Mouse (Mus musculus) MEL (cell line): ENCODE results near the gene Eno2. TPM values are rescaled to one million over a fixed set of nuclear protein-coding genes. Genes with fewer than 3 reads are reported as not detected.

ENCODE experiments used
- DNase-seq: peaks from one replicate; pipeline ENCODE4 v3.0.0; 2011; ENCODE audit warnings: low read depth, low spot score
- H3K27ac ChIP-seq: 2 replicates; pipeline ENCODE4 v1.5.1; 2012; ENCODE audit warnings: low read depth, mild to moderate bottlenecking, control low read depth, low read length, moderate library complexity; ENCODE audit not compliant: control insufficient read depth
- H3K27me3 ChIP-seq, 2 experiments: fragments of 150-350 bp in 1 of 2; sonication (generic) in 1 of 2; 2 replicates each; pipeline ENCODE4 v1.6.1; 2012; ENCODE audit warnings: low read length in 2 of 2, mild to moderate bottlenecking in 2 of 2, improper control_type of control experiment in 1 of 2, moderate library complexity in 1 of 2; ENCODE audit not compliant: insufficient read depth in 2 of 2, control insufficient read depth in 1 of 2
- H3K36me3 ChIP-seq, 2 experiments: 2 replicates each; pipeline ENCODE4 v1.6.1; 2012 to 2014; ENCODE audit warnings: low read length in 2 of 2, improper control_type of control experiment in 1 of 2, inconsistent platforms in 1 of 2, mild to moderate bottlenecking in 1 of 2; ENCODE audit not compliant: insufficient read depth in 2 of 2, control insufficient read depth in 1 of 2
- H3K4me1 ChIP-seq, 2 experiments: fragments of 150-350 bp in 1 of 2; sonication (generic) in 1 of 2; 2 replicates each; pipeline ENCODE4 v1.6.1; 2012; ENCODE audit warnings: low read length in 2 of 2, improper control_type of control experiment in 1 of 2, mild to moderate bottlenecking in 1 of 2; ENCODE audit not compliant: insufficient read depth in 2 of 2, control insufficient read depth in 1 of 2
- H3K4me3 ChIP-seq, 2 experiments: fragments of 150-350 bp in 1 of 2; sonication (generic) in 1 of 2; 2 replicates each; pipeline ENCODE4 v1.5.1; 2012; ENCODE audit warnings: low read depth in 2 of 2, low read length in 2 of 2, mild to moderate bottlenecking in 2 of 2, moderate library complexity in 2 of 2, control low read depth in 1 of 2, improper control_type of control experiment in 1 of 2; ENCODE audit not compliant: control insufficient read depth in 1 of 2, insufficient read depth in 1 of 2
- H3K79me2 ChIP-seq: 2 replicates; pipeline ENCODE4 v1.6.1; 2012; ENCODE audit warnings: mild to moderate bottlenecking, low read length, moderate library complexity; ENCODE audit not compliant: control insufficient read depth, poor library complexity, insufficient read depth
- H3K9ac ChIP-seq: 2 replicates; pipeline ENCODE4 v1.6.1; 2012; ENCODE audit warnings: low read depth, mild to moderate bottlenecking, control low read depth, low read length, moderate library complexity; ENCODE audit not compliant: control insufficient read depth, poor library complexity, severe bottlenecking
- H3K9me3 ChIP-seq: fragments of 150-350 bp; sonication (generic); replicated peaks from 2 replicates; pipeline ENCODE4 v1.6.1; 2012; ENCODE audit warnings: mild to moderate bottlenecking, low read length, improper control_type of control experiment, moderate library complexity; ENCODE audit not compliant: insufficient read depth
- BHLHE40 ChIP-seq: IDR thresholded peaks from 2 replicates; pipeline ENCODE4 v1.6.1; 2012; ENCODE audit warnings: low read depth, mild to moderate bottlenecking, inconsistent platforms, low read length, improper control_type of control experiment, borderline replicate concordance
- CHD1 ChIP-seq: IDR thresholded peaks from 2 replicates; pipeline ENCODE4 v1.6.1; 2012; ENCODE audit warnings: low read depth, mild to moderate bottlenecking, inconsistent platforms, low read length, improper control_type of control experiment
- CHD2 ChIP-seq: IDR thresholded peaks from 2 replicates; pipeline ENCODE4 v1.6.1; 2011; ENCODE audit warnings: low read length, improper control_type of control experiment
- CTCF ChIP-seq, 3 experiments: IDR thresholded peaks in 2 of 3; conservative IDR thresholded peaks in 1 of 3; 2 replicates each; pipeline ENCODE4 v1.5.1; 2011 to 2012; ENCODE audit warnings: low read length in 3 of 3, low read depth in 2 of 3, mild to moderate bottlenecking in 2 of 3, improper control_type of control experiment in 1 of 3, inconsistent platforms in 1 of 3, mixed read lengths in 1 of 3, moderate library complexity in 1 of 3; ENCODE audit not compliant: control insufficient read depth in 1 of 3, insufficient read depth in 1 of 3, poor library complexity in 1 of 3, severe bottlenecking in 1 of 3
- E2F4 ChIP-seq: IDR thresholded peaks from 2 replicates; pipeline ENCODE4 v1.6.1; 2011; ENCODE audit warnings: low read depth, low read length, improper control_type of control experiment, borderline replicate concordance
- ELF1 ChIP-seq: IDR thresholded peaks from 2 replicates; pipeline ENCODE4 v1.6.1; 2014; ENCODE audit warnings: low read depth, mild to moderate bottlenecking, inconsistent platforms, low read length, improper control_type of control experiment, moderate library complexity
- EP300 ChIP-seq, 2 experiments: IDR thresholded peaks; 2 replicates each; pipeline ENCODE4 v1.6.1; 2011; ENCODE audit warnings: improper control_type of control experiment in 2 of 2, low read length in 2 of 2, low read depth in 1 of 2, mild to moderate bottlenecking in 1 of 2
- ETS1 ChIP-seq: IDR thresholded peaks from 2 replicates; pipeline ENCODE4 v1.6.1; 2012; ENCODE audit warnings: low read depth, mild to moderate bottlenecking, inconsistent platforms, low read length, improper control_type of control experiment, moderate library complexity
- GABPA ChIP-seq: IDR thresholded peaks from 2 replicates; pipeline ENCODE4 v1.6.1; 2012; ENCODE audit warnings: low read depth, mild to moderate bottlenecking, inconsistent platforms, low read length, improper control_type of control experiment, moderate library complexity
- GATA1 ChIP-seq: IDR thresholded peaks from 2 replicates; pipeline ENCODE4 v1.6.1; 2011; ENCODE audit warnings: low read depth, low read length, improper control_type of control experiment
- HCFC1 ChIP-seq: IDR thresholded peaks from 2 replicates; pipeline ENCODE4 v1.6.1; 2012; ENCODE audit warnings: low read depth, mild to moderate bottlenecking, inconsistent platforms, low read length, improper control_type of control experiment, moderate library complexity
- JUND ChIP-seq: IDR thresholded peaks from 2 replicates; pipeline ENCODE4 v1.6.1; 2011; ENCODE audit warnings: low read depth, mild to moderate bottlenecking, improper control_type of control experiment, low read length
- KAT2A ChIP-seq: conservative IDR thresholded peaks from 2 replicates; pipeline ENCODE4 v1.6.1; 2012; ENCODE audit warnings: low read depth, low read length, improper control_type of control experiment, inconsistent platforms
- MAFK ChIP-seq: IDR thresholded peaks from 2 replicates; pipeline ENCODE4 v1.6.1; 2011; ENCODE audit warnings: low read depth, mild to moderate bottlenecking, low read length, improper control_type of control experiment, borderline replicate concordance
- MAX ChIP-seq: IDR thresholded peaks from 2 replicates; pipeline ENCODE4 v1.6.1; 2011; ENCODE audit warnings: low read length, improper control_type of control experiment
- MAZ ChIP-seq: IDR thresholded peaks from 2 replicates; pipeline ENCODE4 v1.6.1; 2012; ENCODE audit warnings: low read depth, mild to moderate bottlenecking, inconsistent platforms, low read length, improper control_type of control experiment
- MEF2A ChIP-seq: IDR thresholded peaks from 2 replicates; pipeline ENCODE4 v1.6.1; 2014; ENCODE audit warnings: low read depth, mild to moderate bottlenecking, inconsistent platforms, low read length, improper control_type of control experiment; ENCODE audit not compliant: poor library complexity, insufficient replicate concordance, severe bottlenecking; ENCODE audit errors: extremely low read depth
- MXI1 ChIP-seq: IDR thresholded peaks from 2 replicates; pipeline ENCODE4 v1.6.1; 2011; ENCODE audit warnings: mild to moderate bottlenecking, low read depth, low read length, improper control_type of control experiment
- NELFE ChIP-seq: IDR thresholded peaks from 2 replicates; pipeline ENCODE4 v1.6.1; 2011; ENCODE audit warnings: low read depth, low read length, improper control_type of control experiment
- NRF1 ChIP-seq: IDR thresholded peaks from 2 replicates; pipeline ENCODE4 v1.6.1; 2014; ENCODE audit warnings: low read depth, mild to moderate bottlenecking, inconsistent platforms, low read length, improper control_type of control experiment, moderate library complexity; ENCODE audit not compliant: poor library complexity, insufficient read depth, severe bottlenecking
- POLR2A ChIP-seq, 2 experiments: IDR thresholded peaks; 2 replicates each; pipeline ENCODE4 v1.6.1; 2011 to 2012; ENCODE audit warnings: low read length in 2 of 2, mild to moderate bottlenecking in 2 of 2, control low read depth in 1 of 2, improper control_type of control experiment in 1 of 2, low read depth in 1 of 2, moderate library complexity in 1 of 2; ENCODE audit not compliant: control insufficient read depth in 1 of 2, insufficient read depth in 1 of 2, poor library complexity in 1 of 2
- POLR2AphosphoS2 ChIP-seq: IDR thresholded peaks from 2 replicates; pipeline ENCODE4 v1.6.1; 2011; ENCODE audit warnings: low read length, improper control_type of control experiment
- POLR2AphosphoS5 ChIP-seq: IDR thresholded peaks from 2 replicates; pipeline ENCODE4 v1.6.1; 2012; ENCODE audit warnings: low read depth, borderline replicate concordance, mild to moderate bottlenecking, inconsistent platforms, low read length, moderate library complexity, mixed read lengths
- RAD21 ChIP-seq: IDR thresholded peaks from 2 replicates; pipeline ENCODE4 v1.6.1; 2011; ENCODE audit warnings: mild to moderate bottlenecking, low read depth, low read length, improper control_type of control experiment
- SIN3A ChIP-seq: IDR thresholded peaks from 2 replicates; pipeline ENCODE4 v1.6.1; 2012; ENCODE audit warnings: low read length, improper control_type of control experiment, inconsistent platforms
- SMC3 ChIP-seq: IDR thresholded peaks from 2 replicates; pipeline ENCODE4 v1.6.1; 2011; ENCODE audit warnings: low read depth, low read length, improper control_type of control experiment
- TAL1 ChIP-seq: IDR thresholded peaks from 2 replicates; pipeline ENCODE4 v1.6.1; 2012; ENCODE audit warnings: mild to moderate bottlenecking, inconsistent platforms, low read length, moderate library complexity, mixed read lengths
- TBP ChIP-seq: IDR thresholded peaks from 2 replicates; pipeline ENCODE4 v1.8.0; 2011; ENCODE audit warnings: low read depth, low read length, improper control_type of control experiment
- TCF12 ChIP-seq: IDR thresholded peaks from 2 replicates; pipeline ENCODE4 v1.6.1; 2014; ENCODE audit warnings: low read depth, mild to moderate bottlenecking, inconsistent platforms, low read length, improper control_type of control experiment, moderate library complexity
- UBTF ChIP-seq: IDR thresholded peaks from 2 replicates; pipeline ENCODE4 v1.6.1; 2012; ENCODE audit warnings: low read depth, mild to moderate bottlenecking, inconsistent platforms, low read length, improper control_type of control experiment, moderate library complexity, borderline replicate concordance; ENCODE audit not compliant: insufficient read depth
- USF1 ChIP-seq: IDR thresholded peaks from 2 replicates; pipeline ENCODE4 v1.6.1; 2014; ENCODE audit warnings: low read depth, mild to moderate bottlenecking, inconsistent platforms, low read length, improper control_type of control experiment, moderate library complexity
- ZC3H11A ChIP-seq: IDR thresholded peaks from 2 replicates; pipeline ENCODE4 v1.6.1; 2012; ENCODE audit warnings: low read depth, mild to moderate bottlenecking, inconsistent platforms, low read length, improper control_type of control experiment
- ZKSCAN1 ChIP-seq: IDR thresholded peaks from 2 replicates; pipeline ENCODE4 v1.6.1; 2012; ENCODE audit warnings: low read depth, mild to moderate bottlenecking, inconsistent platforms, low read length, improper control_type of control experiment, moderate library complexity
- ZMIZ1 ChIP-seq: IDR thresholded peaks from 2 replicates; pipeline ENCODE4 v1.6.1; 2012; ENCODE audit warnings: low read depth, mild to moderate bottlenecking, inconsistent platforms, low read length, improper control_type of control experiment, moderate library complexity
- ZNF384 ChIP-seq: IDR thresholded peaks from 2 replicates; pipeline ENCODE4 v1.6.1; 2012; ENCODE audit warnings: low read depth, mild to moderate bottlenecking, inconsistent platforms, low read length, improper control_type of control experiment
- polyA plus RNA-seq, 2 experiments: library from polyadenylated mRNA; stranded (reverse) in 1 of 2; unstranded in 1 of 2; fragments of >175 nt in 1 of 2; fragments of >200 nt in 1 of 2; gene quantifications; 2 replicates each; pipeline versions ENCODE4 v1.2.1 to v1.2.4; 2012; ENCODE audit warnings: low replicate concordance in 2 of 2, low read depth in 1 of 2; ENCODE audit not compliant: insufficient read length in 2 of 2, insufficient read depth in 1 of 2, missing spikeins in 1 of 2
- total RNA-seq: library from RNA; depleted of rRNA; stranded (reverse); fragments of 300-350 nt; gene quantifications from 2 replicates; pipeline ENCODE4 v1.2.3, GENCODE M21; 2012

Gene Eno2
- total and polyA plus RNA-seq, 3 experiments, result 3.2 to 12.5 TPM; not detected in 1

DNA sequence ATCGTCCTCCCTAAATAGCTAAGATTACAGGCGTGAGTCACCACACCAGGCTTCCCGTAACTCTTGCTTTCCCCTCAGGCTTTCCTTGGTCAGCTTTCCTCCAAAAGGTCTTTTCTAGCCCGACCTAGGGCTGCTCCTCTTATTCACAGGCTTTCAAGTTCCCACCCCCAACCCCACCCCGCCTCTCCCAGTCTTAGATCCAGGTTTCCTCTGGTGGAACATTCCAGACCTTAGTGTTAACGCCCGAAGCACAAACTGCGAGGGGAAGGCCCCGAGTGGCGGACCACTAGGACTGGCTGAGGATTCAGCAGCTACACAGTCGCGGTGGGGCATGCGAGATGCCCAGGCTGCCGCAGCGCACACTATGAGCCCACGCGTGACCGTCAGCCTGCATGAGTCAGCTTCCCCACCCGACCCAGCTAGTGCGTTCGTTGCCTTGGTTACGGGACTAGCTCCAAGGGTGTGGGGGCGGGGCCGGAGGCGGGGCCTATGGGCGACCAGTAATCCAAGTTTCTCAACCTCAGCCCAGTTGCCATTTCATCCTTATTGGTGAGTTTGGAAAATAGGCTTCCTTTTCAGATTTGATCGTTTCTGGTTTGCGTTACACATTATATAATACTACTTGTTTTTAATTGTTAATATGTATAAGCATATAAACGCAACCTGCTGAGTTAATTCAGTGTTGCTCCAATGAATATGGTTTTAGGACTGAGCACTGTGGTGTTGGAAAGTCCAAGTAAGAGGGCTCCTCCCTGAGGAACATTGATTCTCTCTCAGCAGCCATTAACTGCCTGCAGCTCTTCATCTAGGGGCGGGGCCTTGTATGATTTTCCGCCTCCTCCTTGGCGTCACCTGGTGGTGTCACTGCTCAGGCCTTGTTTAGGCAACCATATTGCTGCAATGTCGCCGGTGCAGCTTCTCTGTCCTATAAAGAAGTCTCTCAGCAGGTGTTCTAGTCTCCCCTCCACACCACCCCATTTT is 36.2 kb upstream of the Eno2 start:
- Histone ChIP-seq H3K4me3 (peak overlapping the region; percentile 61), H3K9ac (peak overlapping the region; percentile 73)
- no peak for TF ChIP-seq ZKSCAN1
- TF ChIP-seq USF1, result peak; percentile 35; the same call in 1 of the 2 replicates
- peak; percentile 74; the same call in 1 of the 2 replicates for TF ChIP-seq POLR2AphosphoS2
- peak; percentile 49 for TF ChIP-seq ETS1
- peak; percentile 58; the same call in 1 of the 2 replicates for TF ChIP-seq MAX
- no peak for TF ChIP-seq GATA1
- TF ChIP-seq UBTF, result no peak
- no peak for TF ChIP-seq CHD1
- TF ChIP-seq SIN3A, result peak; percentile 67
- no peak for TF ChIP-seq E2F4
- TF ChIP-seq MAFK, result no peak
- peak; percentile 86; the same call in 1 of the 2 replicates for TF ChIP-seq MXI1
- TF ChIP-seq NELFE, result peak; percentile 45
- TF ChIP-seq ZC3H11A, result no peak
- peak; percentile 60 for TF ChIP-seq TBP
- TF ChIP-seq MEF2A, result no peak
- no peak for TF ChIP-seq TCF12
- TF ChIP-seq BHLHE40, result no peak
- TF ChIP-seq KAT2A, result no peak
- TF ChIP-seq CHD2, result no peak
- TF ChIP-seq POLR2AphosphoS5, result no peak
- TF ChIP-seq HCFC1, result no peak; the same call in 1 of the 2 replicates
- TF ChIP-seq NRF1, result 0 out of 2 replicates have a peak, but pooled peaks have one; percentile 6
- no peak; the same call in 1 of the 2 replicates for TF ChIP-seq MAZ
- TF ChIP-seq SMC3, result no peak
- peak in 1 of 2 experiments; percentile 57; a peak in 2 of 4 replicates for TF ChIP-seq POLR2A (IDR thresholded peaks at IDR 0.05; ENCODE audit: control insufficient read depth in 1 of 2, insufficient read depth in 1 of 2, low read depth in 1 of 2, low read length in 2 of 2, poor library complexity in 1 of 2)
- TF ChIP-seq ZMIZ1, result no peak; the same call in 1 of the 2 replicates
- no peak for TF ChIP-seq JUND
- no peak for TF ChIP-seq ZNF384
- no peak for TF ChIP-seq EP300 (IDR thresholded peaks at IDR 0.05; ENCODE audit: low read depth in 1 of 2, low read length in 2 of 2)
- TF ChIP-seq ELF1, result peak; percentile 66; the same call in 1 of the 2 replicates
- TF ChIP-seq CTCF (IDR thresholded peaks at IDR 0.05 in 2 of 3, conservative IDR thresholded peaks at IDR 0.05 in 1 of 3; ENCODE audit: control insufficient read depth in 1 of 3, insufficient read depth in 1 of 3, low read depth in 2 of 3, low read length in 3 of 3, poor library complexity in 1 of 3, severe bottlenecking in 1 of 3), result peak in 1 of 3 experiments; percentile 25; a peak in 2 of 6 replicates
- no peak for TF ChIP-seq GABPA
- no peak for TF ChIP-seq TAL1
- TF ChIP-seq RAD21, result no peak

More for the DNA sequence above, 36.2 kb upstream of the Eno2 start:
- H3K36me3 ChIP-seq, result peaks cover 0 to 14% of the 10 kb centered on the region in 2 experiments; a peak in 2 of 4 replicates
- peak overlapping the region; percentile 92 for H3K27ac ChIP-seq
- H3K4me1 ChIP-seq, result peaks cover 0 to 28% of the 10 kb centered on the region in 2 experiments; a peak in 2 of 4 replicates
- no peaks in the 10 kb centered on the region for H3K9me3 ChIP-seq
- DNase-seq, result peak; percentile 96
- no peaks in the 10 kb centered on the region for H3K27me3 ChIP-seq
- peaks cover 3% of the 10 kb centered on the region; the same call in 1 of the 2 replicates for H3K79me2 ChIP-seq
